Mouse (Mus musculus) stomach, postnatal 0 days (tissue): ENCODE measurements around the gene Olfr173.

Experiments used
- CTCF ChIP-seq: IDR thresholded peaks from 2 replicates; pipeline ENCODE4 v1.5.1; 2016; ENCODE audit warnings: antibody characterized with exemption, low read depth, mild to moderate bottlenecking, moderate library complexity
- EP300 ChIP-seq: optimal IDR thresholded peaks from 2 replicates; pipeline ENCODE3; 2016; ENCODE audit warnings: antibody characterized with exemption

DNA sequence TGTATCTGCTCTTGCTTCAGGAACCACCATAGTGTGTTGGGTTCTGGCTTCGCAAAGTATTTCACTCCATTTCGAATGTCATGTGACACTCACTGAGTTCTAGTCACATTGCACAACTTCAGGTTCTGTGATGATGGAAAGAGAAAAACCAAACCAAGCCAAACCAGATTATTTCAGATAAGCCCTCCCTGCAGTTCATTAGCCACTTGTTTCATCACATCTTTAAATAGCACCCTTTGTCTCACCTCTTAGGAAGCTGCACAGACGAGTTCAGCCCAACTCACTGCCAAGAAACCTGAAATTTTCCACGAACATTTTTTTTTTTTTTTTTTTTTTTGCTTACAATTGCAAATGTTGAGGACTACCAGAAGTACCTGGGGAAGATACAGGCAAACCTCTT, 53.4 kb downstream of the Olfr173 start:
- no peak for TF ChIP-seq CTCF
- TF ChIP-seq EP300 = no peak
